Mouse (Mus musculus): ENCODE results near the gene Adgrf4. TPM values are rescaled to one million over a fixed set of nuclear protein-coding genes. Genes with fewer than 3 reads are reported as not detected.

The Adgrf4 gene
- 1 to 10 TPM; 1.0 to 2.4 TPM for total RNA-seq (2021)

DNA sequence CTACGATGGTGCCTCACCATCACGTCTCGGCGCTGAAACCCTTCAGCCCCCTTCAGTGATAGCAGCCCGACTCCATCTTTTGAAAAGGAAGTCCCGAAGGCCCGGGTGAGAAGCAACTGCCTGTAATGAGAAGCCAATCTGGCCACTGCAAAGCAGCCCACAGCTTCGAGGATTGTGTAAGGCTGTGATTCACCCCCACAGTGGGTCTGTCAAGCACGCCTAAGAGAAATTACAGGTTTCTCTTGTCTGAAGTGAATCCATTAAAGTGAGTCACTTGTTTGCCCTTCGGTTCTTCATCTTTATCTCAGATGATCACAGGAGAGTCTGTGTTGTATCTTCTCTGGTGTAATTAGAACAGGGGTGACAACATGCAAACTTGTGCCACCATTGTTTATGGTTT lies at the start of gene Adgrf4:
TSS of gene Adgrf4 (minus strand) at position 149 of the 400 bp plus-strand sequence.
- no peak for DNase-seq (ENCODE audit: extremely low spot score in 1 of 2, low spot score in 1 of 2)

DNA sequence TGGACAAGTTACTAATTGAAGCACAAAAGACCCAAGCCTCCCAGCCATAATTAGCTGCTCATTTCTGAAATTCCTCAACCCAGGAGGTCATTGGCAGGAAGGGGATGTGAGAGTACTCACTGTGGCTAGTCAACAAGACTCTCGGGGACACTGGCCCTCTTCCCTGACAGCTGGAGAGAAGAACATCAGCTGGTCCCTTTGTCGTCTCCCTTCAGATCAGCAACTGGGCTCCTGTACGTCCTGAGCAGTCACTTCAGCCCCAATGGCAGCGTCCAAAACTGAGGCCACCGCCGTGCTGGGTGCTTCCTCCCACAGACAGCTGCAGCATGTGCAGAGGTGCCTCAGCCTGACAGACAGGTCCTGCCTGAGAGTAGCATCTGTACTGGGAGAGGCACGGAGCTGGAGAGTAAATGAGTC lies 49.7 kb upstream of the Adgrf4 start, which contains the start of gene Adgrf2:
TSS of gene Adgrf2 (minus strand) at position 379 of the 417 bp plus-strand sequence.
- no peak for DNase-seq (ENCODE audit: extremely low spot score in 1 of 2, low spot score in 1 of 2)

DNA sequence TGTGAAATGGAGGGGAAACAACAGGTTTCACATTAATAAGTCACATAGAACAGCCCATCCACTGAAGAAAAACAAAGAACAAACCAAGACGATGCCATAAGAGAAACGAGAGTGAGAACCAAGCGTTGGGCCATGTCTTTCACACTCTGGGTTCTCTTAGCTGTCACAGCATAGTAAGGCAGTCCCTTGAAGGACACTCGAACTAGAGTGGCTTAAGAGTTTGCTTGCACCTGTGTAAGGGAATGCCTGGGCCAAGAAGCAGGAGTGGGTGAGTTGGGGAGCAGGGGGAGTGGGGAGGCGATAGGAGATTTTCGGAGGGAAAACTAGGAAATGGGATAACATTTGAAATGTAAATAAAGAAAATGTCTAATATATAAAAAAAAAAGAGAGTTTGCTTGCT lies 46.7 kb upstream of the Adgrf4 start:
- no peak for DNase-seq (ENCODE audit: extremely low spot score in 1 of 2, low spot score in 1 of 2)

DNA sequence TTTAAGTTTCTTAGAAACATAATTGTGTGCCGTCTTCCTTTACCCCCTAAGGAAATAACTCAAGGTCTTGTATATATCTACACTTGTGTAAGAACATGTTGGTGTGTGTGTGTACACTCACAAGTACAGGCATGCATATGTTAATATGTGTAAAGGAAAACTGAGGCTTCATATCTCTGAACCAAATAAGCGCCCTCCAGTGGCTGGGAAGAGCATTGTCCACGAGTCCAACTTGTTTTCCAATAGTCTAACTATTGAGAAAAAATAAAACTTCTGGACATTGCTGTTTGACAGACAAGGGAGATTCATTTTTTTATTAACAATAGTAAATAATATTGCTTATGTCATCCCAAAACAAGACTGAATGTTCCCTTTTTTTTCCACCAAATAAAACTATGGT lies 25.1 kb upstream of the Adgrf4 start:
- no peak for DNase-seq (ENCODE audit: extremely low spot score in 1 of 2, low spot score in 1 of 2)

DNA sequence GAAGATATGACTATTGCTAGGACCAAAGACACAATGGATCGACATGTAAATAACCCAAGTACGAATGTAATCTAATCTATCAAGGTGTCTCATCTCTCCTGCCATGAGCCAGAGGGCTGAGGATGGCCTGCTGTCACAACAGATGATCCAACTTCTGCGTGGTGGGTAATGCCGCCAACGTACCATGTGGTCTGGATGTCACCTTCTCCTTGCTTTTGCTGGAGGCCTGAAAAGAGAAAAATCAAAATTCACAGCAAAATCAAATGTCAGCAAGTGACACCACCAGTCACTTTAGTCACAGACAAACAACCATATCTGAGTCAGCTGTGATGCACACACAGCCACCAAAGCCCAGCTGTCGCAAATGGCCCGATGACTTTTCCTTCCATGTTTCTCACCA lies 22.9 kb upstream of the Adgrf4 start:
- peak; percentile 25 to 42 for DNase-seq (ENCODE audit: extremely low spot score in 1 of 2, low spot score in 1 of 2)

DNA sequence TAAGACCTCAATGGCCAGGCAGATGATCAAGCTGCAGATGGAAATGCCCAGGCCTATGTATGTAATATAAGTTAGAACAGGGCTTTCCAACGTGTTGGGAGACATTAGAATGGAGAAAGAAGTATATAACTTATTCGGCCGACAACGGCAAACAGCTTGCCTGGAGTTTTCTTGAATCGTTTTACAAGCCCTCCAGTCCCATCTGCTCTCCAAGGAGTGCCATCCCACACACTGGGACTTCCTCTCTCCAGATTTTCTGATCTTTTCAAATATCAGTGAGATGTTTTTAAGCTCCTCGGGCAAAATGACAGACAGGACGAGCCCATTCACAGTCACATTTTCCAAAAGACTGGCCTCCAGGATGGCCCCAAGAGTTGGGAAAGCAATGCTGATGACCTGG lies 18.6 kb upstream of the Adgrf4 start:
- DNase-seq (ENCODE audit: extremely low spot score in 1 of 2, low spot score in 1 of 2) = no peak

DNA sequence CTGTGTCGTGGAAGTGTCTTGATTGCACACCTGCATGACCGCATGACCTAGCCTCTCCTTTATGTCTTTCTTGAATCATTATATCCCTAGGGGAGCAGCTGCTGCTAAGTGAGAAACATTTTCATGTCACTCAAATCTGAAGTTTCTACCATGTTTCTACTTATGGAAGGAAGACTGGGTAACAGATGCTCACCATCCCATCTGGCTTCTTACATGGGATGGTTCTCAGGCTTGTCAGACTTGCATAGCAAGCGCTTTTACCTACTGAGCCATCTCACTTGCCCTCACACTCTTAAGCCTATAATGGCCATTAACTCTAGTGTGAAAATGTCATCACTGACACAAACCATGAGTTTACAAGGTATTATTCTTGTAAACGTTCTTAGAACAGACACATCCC lies 13.5 kb upstream of the Adgrf4 start:
- no peak for DNase-seq (ENCODE audit: extremely low spot score in 1 of 2, low spot score in 1 of 2)

DNA sequence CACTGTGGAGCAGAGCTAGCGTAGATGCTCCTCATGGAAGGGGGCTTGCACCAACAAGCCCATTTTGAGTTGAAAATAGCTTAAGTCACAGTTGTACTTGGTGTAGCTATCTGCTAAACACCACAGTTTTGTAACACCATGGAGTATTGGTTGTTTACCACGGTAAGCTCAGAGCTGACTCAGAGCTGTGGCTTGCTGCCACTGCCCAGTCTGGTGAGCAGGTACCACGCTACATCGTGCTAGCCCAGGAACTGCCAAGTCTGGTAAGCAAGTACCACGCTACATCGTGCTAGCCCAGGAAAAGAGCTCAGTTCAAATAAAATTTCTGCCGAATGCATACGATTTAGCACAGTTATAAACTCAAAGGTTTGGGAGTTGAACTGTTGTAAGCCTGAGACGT lies 10.1 kb upstream of the Adgrf4 start:
- DNase-seq (ENCODE audit: extremely low spot score in 1 of 2, low spot score in 1 of 2) = no peak

DNA sequence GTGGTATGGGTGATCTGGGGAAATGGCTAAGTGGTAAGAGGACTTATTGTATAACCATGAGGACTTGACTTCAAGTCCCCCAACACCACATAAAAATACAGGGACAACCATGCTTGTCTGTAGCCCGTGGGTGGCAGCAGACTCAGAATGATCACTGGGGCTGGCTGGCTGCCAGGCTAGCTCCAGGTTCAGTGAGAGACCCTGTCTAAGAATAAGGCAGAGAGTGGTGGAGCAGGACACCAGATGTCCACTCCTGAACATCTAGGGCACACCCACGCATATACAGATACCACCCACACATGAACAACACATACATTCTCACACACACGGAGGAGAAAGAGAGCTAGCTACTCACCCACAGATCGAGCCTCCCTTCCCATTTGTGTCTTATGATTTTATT lies 2.6 kb upstream of the Adgrf4 start:
- DNase-seq (ENCODE audit: extremely low spot score in 1 of 2, low spot score in 1 of 2) = no peak

DNA sequence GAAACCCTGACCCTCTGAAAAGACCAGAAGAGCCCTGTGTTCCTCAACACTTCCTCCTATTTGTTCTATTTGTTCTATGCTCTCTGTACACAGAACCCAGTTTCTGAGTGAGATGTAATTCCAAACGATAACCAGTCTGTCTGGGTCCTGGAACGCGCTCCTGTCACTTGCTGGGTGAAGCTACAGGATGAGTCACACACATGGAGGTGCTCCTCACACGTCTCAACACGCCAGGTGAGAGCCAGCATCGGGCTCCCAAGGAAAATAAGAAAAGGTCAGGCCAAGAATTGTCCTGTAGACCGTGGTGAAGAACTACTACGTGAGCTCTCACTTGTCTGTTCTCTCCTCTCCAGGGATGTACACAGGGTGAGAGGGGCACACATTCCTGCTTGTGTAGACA lies 1.6 kb downstream of the Adgrf4 start:
- DNase-seq (ENCODE audit: extremely low spot score in 1 of 2, low spot score in 1 of 2) = no peak

DNA sequence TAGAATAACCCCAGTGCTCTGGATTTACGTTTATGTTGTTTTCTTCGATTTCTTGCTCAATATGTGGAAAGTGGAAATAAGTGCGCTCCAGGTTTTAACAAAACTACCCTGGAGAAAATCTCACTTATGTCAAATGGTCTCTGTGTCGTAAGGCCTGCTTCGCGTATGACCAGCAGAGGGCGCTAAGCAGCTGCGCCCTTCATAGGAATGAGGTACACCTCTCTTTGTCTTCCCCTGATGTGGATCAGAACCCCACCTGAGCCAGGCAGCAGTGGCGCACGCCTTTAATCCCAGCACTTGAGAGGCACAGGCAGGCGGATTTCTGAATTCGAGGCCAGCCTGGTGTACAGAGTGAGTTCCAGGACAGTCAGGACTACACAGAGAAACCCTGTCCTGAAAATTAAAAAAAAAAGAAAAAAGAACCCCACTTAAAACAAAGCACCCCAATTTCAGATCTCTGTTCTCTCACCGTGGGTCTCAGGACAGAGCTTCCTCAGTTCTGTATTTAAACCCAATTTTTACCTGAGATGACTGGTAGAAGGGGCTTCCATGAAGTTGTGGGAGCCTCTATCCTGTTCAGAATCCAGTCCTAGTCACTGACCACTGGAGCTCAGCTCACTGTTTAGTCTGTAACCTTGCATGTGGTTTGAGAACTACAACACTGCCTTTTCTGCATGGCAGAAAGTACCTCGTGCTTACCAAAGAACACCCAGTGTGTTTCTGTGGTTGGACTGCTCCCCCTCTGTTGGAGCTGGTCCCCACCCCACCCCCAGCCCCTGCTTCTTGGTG lies 33.3 kb downstream of the Adgrf4 start:
- peak; percentile 23 to 46 for DNase-seq (ENCODE audit: extremely low spot score in 1 of 2, low spot score in 1 of 2)

DNA sequence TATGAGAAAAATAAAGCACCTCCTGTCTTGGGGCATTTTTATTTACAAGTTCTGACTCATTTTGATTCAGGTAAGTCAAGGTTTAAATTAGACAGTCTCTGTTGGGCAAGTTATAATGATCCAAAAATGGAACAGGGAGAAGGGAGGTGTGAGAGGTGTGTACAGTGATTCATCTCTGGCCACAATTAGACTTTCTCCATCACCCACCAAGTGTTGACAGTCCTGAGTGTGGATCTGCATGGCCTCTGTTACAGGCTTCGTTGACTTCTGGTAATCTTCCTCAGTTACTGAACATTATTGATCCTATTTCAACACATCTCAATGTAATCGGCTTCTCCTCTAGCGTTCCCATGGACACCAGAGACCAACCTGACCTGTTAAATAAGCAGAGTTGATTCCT lies 48.7 kb downstream of the Adgrf4 start:
- no peak for DNase-seq (ENCODE audit: extremely low spot score in 1 of 2, low spot score in 1 of 2)

DNA sequence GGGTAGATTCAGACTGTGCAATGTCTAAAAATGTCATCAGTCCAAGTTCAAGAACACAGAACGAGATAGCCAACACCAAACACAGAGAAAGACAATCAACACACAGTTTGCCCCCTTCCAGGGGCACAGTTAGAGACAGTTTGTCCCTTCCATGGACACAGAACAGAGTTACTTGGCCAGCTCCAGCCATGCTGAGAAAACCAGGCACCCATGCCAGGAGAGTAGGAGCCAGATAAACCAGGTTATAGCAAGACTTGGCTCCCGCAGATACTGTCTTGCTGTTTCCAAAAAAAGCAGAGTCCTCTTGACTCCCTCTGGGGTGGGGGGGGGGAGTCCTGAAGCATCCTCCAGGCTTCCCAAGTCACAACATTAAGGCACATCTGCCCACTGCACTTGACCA lies 61.9 kb downstream of the Adgrf4 start:
- DNase-seq (ENCODE audit: extremely low spot score in 1 of 2, low spot score in 1 of 2) = no peak

DNA sequence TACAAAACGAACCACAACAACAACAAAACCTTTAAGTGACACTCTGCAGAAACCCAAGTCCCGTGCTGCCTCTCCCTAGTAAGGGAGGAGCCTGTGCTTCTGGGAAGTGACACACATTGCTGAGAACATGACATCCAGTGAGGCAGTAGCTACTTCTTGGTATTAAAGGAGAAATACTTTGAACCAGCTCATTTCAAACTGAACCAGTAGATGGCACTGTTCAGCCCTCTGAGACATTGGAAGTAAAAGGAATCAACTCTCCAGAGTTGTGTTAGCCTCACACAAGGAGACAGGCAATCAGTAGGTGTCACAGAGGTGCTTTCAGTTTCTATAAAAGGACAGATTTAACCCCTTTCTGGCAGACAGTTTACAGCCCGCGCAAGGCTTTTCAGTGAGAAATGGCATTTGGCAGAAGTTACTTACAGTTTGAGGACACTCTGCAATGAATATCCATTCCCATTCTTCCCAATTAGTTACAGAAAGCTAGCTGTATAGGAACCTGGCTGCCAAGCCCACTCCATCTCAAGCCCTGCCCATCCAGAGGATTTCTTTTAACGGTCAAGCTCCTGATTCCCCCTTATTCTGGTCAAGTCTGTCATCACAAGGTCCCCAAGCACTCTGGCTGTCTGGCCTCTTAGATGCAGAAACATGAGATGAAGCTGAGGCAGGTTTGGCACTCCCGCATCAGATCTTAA lies 78.9 kb downstream of the Adgrf4 start:
- peak; percentile 15 to 45 for DNase-seq (ENCODE audit: extremely low spot score in 1 of 2, low spot score in 1 of 2)

DNA sequence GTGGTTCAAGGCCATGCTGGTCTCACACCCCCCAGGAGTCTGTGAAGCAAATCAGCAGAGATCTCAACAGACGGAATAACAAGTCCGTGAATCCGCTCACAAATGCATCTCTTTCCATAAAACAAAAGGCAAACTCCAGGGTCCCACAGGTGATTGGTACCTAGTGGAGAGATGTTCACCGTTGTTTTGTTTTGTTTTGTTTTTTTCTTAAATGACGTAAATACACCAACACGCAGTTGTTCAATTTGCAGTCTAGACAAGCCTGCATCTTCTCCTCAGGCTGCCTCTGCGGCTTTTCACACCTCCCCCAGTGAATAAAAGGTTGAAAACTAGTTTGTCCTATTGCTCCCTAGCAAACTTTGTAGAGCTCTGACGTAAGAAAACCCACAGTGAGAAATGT lies 80.8 kb downstream of the Adgrf4 start, which contains the start of gene Opn5:
TSS of gene Opn5 (minus strand) at position 101 of the 400 bp plus-strand sequence.
- no peak for DNase-seq (ENCODE audit: extremely low spot score in 1 of 2, low spot score in 1 of 2)

DNA sequence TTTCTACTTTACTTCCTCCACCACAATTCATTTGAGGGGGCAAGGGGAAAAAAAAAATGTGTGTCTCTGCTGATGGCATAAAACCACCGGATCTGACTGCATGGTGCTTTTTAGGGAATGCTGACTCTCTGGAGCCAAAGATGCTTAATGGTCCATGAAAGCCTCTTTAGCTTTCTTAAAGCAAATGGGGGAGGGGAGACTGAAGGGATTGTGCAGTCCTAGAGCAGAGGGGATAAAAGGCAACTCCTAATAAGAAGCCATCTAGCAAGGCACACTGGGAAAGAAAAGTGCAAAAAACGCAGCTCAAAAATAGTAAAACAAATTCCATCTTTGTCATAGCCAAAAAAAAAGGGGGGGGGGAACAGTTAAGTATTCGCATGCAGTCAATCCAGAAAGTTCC lies 83.8 kb downstream of the Adgrf4 start:
- no peak for DNase-seq (ENCODE audit: extremely low spot score in 1 of 2, low spot score in 1 of 2)

Other genes with a start within 250 kb of the Adgrf4 start
- gene Opn5, start 80.9 kb downstream of the Adgrf4 start, total RNA-seq (2021) = not detected
- under 1 TPM; 0.44 to 0.68 TPM for gene Adgrf2, start 49.9 kb upstream of the Adgrf4 start, total RNA-seq (2021)
- 10 to 100 TPM; 16.0 to 23.0 TPM for gene Cd2ap, start 184.4 kb upstream of the Adgrf4 start, total RNA-seq (2021)

Measured in layer of hippocampus, postnatal 25 days (tissue).